Mouse (Mus musculus): ENCODE results near the gene Psg27.
"Not testable (repeated sequence)": the region's sequence is repeated elsewhere in the genome, so short reads cannot be mapped to it uniquely, and the experiment has no call there.

The Psg27 gene

DNA sequence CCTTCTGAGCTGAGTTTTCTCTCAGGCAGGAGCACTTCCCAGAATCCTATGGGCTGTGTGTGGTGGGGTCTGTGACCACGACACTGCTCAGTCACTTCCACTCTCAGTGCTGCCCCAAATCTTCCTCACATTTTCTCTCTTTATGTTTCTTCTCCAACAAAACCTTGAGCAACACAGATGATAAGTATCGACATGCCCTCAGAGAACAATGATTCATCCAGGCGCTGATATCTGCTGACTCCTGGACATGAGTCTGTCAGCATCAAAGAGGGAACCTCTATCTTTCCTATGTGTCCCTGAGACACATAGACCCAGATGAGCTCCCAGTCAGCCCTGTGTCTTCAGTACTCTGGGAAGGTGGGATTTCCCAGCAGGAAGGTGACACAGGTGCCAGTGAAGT lies at the start of gene Psg27:
Gene Psg27, minus strand, starts transcription at position 101 of the 400 bp plus-strand sequence.
- no peak for DNase-seq

DNA sequence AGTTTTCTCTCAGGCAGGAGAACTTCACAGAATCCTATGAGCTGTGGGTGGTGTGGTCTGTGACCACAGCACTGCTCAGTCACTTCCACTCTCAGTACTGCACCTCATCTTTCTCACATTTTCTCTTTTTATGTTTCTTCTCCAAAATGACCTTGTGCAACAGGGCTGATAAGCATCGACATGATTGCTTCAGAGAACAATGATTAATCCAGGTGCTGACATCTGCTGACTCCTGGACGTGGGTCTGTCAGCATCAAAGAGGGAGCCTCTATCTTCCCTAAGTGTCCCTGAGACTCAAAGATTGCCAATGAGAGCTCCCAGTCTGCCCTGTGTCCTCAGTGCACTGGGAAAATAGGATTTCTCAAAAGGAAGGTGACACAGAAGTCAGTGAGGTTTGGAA lies 49.3 kb upstream of the Psg27 start, which contains the start of gene Psg23:
Gene Psg23, minus strand, starts transcription at position 101 of the 400 bp plus-strand sequence.
- not testable (repeated sequence) for DNase-seq

DNA sequence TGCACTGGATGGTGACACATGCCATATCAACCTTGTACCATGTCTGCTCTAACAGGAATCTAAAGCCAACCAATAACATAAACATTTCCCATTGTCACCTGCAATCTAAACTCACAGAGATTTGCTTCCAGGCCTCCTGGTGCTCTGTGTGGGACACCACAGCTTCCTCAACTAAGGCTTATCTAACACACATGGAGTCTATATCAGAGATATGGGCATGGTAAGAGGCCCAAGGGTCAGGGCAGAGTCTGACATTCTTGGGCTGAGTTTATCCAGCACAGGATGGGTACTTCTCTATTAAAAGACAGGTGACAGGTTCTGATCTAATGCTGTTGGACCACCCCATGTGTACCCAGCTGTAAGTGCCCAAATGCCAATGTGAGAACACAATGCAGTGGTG lies 7.3 kb downstream of the Psg27 start:
- no peak for DNase-seq

DNA sequence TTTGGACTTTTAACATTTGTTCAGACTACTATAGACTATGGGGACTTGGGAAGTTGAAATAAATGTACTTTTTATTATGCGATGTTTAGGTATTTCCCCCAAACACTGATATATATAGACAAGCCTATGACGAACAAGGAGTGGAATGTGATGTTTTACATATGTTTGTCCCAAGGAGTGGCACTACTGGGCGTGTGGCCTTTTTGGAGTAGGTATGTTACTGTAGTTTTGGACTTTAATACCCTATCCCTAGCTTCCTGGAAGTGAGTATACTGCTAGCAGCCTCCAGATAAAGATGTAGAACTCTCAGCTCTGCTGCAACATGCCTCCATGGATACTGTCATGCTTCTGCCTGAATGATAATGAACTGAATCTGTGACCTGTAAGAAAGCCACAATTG lies 11.4 kb downstream of the Psg27 start:
- not testable (repeated sequence) for DNase-seq

DNA sequence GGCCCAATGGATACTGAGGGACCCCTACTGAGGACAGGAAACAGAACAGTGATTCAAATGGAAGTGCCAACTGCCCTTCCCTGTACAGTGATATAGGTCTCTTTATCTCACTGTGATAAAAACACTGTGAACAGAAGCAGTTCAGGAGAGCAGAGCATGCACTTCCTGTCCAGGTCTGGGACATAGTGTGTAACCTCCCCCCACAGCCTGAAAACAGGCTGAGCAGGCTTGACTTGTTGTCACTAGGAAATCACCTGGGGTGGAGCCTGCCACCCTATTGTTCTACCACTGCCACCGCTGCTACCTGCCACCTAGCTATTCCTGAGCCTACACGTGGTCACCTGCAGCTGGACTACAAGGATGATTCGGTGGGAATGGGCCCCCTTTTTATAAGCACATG lies 33.7 kb downstream of the Psg27 start:
- no peak for DNase-seq

DNA sequence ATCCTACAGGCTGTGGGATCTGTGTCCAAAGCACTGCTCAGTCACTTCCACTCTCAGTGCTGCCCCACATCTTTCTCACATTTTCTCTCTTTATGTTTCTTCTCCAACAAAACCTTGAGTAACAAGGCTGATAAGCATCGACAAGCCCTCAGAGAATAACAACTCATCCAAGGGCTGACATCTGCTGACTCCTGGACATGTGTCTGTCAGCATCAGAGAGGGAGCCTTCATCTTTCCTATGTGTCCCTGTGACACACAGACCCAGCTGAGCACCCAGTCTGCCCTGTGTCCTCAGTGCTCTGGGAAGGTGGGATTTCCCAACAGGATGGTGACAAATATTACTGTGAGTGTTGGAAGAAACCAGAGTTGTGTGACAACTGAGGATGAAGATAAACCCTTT lies 34.9 kb downstream of the Psg27 start, which contains the start of gene Psg25:
Gene Psg25, minus strand, starts transcription at position 101 of the 400 bp plus-strand sequence.
- no peak for DNase-seq

DNA sequence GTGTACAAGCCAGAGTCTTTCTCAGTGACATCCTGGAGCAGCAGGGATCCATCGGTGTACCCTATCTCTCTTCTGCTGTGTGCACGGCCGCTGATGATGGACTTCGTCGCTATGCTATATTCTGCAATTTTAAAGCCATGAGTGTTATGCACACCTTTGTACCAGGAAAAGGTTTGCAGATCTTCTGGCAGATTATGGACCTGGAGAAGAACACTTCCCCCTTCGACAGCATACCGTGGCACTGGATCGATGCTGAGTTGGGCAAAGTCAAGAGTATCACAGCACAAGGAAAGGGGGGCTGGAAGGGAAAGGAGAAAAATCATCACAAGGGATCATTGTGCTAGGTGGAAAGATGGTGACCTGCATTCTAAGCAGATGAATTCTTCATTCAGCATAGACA lies 42.4 kb downstream of the Psg27 start:
- DNase-seq, result no peak

DNA sequence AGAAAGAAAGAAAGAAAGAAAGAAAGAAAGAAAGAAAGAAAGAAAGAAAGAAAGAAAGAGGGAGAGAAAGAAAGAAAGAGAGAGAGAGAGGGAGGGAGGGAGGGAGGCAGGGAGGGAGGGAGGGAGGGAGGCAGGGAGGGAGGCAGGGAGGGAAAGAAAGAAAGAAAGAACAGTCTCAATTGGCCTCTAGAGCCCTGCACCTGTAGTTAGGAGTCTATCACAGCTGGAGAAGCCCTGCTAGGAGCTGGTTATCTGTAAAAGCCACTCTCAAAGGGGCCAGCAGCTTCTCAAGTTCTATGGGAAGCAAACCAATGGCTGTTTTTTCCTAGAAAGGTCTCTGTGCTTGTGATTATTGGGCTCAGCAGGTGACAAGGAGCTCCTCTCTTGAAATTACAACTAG lies 54.3 kb downstream of the Psg27 start:
- not testable (repeated sequence) for DNase-seq

DNA sequence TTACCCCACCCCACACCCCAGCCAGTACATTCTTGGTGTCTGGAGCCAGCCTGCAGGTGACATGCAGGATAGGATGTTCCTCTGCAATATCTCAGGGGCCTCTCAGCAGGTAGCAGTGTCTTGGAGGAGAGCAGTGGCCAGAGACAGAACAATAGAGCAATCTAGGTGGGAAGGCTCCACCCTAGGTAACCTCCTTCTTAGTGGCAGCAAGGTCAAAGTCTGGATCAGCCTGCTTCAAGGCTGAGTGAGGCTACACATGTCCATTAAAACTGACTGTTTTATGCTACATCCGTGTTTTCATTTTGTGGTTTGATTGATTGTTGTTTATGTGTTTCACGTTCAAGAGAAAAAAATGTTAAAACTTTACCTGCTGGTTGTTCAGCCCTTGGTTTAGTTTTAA lies 54.7 kb downstream of the Psg27 start:
- not testable (repeated sequence) for DNase-seq

DNA sequence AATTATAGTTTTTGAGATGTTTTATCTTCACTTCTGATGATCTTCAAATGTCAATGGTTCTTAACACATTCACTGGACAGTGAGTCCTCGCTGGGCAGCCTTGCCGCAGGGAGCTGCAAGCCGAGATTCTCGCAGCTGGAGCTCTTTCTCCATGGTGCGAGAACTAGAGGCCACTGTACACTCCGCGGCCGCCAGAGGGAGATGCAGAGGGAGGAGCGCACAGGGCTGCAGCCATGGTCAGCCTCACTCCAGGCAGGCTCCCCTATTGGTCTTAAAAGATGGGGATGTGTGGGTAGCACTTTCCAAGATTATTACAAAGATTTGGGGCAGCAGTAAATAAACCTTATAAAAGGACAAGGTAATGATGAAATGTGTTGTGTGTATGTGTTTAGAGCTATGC lies 55.6 kb downstream of the Psg27 start:
- DNase-seq, result no peak
